Mouse (Mus musculus): Measurements from ENCODE around the gene Rdx. TPM values are rescaled to one million over a fixed set of nuclear protein-coding genes. Genes with fewer than 3 reads are reported as not detected.
A peak's percentile ranks its signal among the peaks of the same experiment; 100 is the strongest.

The Rdx gene
- 57.7 and 71.5 TPM in 2 replicates for polyA plus RNA-seq (2015; fragmentation: Nextera tagmentation; extraction: Ambion mirVana)

DNA sequence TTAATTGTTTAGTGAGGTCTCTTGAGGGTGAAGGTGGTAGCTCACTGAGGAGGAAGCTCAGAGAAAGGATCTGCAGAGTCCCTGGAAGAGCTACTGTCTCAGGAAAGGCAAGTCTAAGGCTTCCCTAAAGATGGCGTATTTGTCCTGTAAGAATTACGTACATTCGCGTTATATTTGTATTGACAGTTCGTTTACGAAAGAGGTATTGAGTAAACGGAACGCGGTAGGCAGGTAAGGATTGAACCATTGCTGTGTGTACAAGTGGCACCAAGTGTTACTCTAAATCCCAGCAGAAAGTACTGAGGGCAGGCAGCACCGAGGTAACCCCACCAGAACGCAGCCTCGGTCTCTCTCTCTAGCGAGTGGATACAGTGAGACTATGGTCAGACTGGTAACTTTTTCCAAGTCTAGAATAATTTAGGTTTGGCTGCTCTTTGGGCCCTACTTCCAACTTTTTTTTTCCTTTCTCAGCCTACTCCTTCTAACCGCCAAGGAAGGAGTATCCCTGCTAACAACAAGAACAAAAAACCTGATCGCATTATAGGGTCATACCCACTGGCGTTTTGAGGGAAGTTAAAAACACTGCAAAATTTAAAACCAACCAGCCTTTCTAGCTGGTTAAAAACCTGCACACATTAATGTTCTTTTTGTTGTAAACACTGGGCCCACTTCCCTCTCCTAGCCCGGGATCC, at the start of gene Rdx:
TSS of gene Rdx (plus strand) at position 45 of the 692 bp plus-strand sequence.
- Histone ChIP-seq H3K9me3 (ENCODE audit: low read length) (no peaks in the 10 kb centered on the region), H3K27me3 (ENCODE audit: insufficient read depth, low read length) (no peaks in the 10 kb centered on the region), H3K4me2 (ENCODE audit: low read depth, low read length) (peak within 1 kb of the TSS; percentile 80), H3K4me1 (ENCODE audit: insufficient read depth) (peaks cover 22% of the 10 kb centered on the region), H3K4me3 (ENCODE audit: low read depth, low read length) (peak within 1 kb of the TSS; percentile 92), H3K27ac (ENCODE audit: low read depth) (peak within 1 kb of the TSS; percentile 98), H3K36me3 (replicated peaks; ENCODE audit: insufficient read depth, low read length) (no peaks in the 10 kb centered on the region), H3K9ac (replicated peaks) (peak within 1 kb of the TSS; percentile 99)
- peak; percentile 39 for DNase-seq
- TF ChIP-seq EP300 (IDR thresholded peaks at IDR 0.05; ENCODE audit: low read depth) (no peak), CTCF (IDR thresholded peaks at IDR 0.05; ENCODE audit: low read depth) (peak; percentile 23; the same call in 1 of the 2 replicates)
- peak; percentile 22 for ATAC-seq
- 6% methylated on average over 17 of the region's 17 CpGs for WGBS (ENCODE audit: insufficient replicate concordance)

GRCm38 (mm10) chr9:52003501-52003900, 43.5 kb upstream of the Rdx start:
- ATAC-seq (no peak), DNase-seq (no peak)
- Histone ChIP-seq H3K9ac (replicated peaks) (no peak overlapping the region), H3K27ac (ENCODE audit: low read depth) (no peak overlapping the region), H3K9me3 (ENCODE audit: low read length) (no peaks in the 10 kb centered on the region), H3K4me3 (ENCODE audit: low read depth, low read length) (no peak overlapping the region), H3K27me3 (ENCODE audit: insufficient read depth, low read length) (no peaks in the 10 kb centered on the region), H3K36me3 (replicated peaks; ENCODE audit: insufficient read depth, low read length) (no peaks in the 10 kb centered on the region), H3K4me2 (ENCODE audit: low read depth, low read length) (no peak overlapping the region), H3K4me1 (ENCODE audit: insufficient read depth) (no peaks in the 10 kb centered on the region)
- TF ChIP-seq CTCF (IDR thresholded peaks at IDR 0.05; ENCODE audit: low read depth), result no peak
- TF ChIP-seq EP300 (IDR thresholded peaks at IDR 0.05; ENCODE audit: low read depth), result no peak
- 42% methylated on average over 4 of the region's 4 CpGs for WGBS (ENCODE audit: insufficient replicate concordance)

DNA sequence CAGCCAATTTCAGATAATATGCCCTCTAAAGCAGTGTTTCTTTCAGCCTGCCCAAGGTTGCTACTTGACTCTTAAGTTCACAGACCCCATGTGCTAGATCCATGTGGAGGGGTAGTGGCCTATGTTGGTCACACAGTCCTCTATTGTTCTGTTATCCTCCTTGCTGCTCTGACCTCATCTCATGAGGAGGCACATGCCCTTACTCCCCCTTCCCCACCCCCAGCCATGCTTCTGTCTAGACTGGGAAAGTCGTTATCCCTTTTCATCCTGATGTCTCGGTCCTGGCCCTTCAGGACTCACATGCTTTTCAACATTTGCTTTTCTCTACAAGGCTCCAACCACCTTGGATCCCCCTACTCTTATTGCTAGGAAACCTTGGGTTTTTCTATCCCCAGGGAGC, 39.6 kb upstream of the Rdx start:
- no peak overlapping the region for H3K27ac ChIP-seq (ENCODE audit: low read depth)
- no peaks in the 10 kb centered on the region for H3K4me1 ChIP-seq (ENCODE audit: insufficient read depth)
- no peaks in the 10 kb centered on the region for H3K9me3 ChIP-seq (ENCODE audit: low read length)
- 63% methylated on average over 2 of the region's 2 CpGs for WGBS (ENCODE audit: insufficient replicate concordance)
- TF ChIP-seq CTCF (IDR thresholded peaks at IDR 0.05; ENCODE audit: low read depth) (no peak), EP300 (IDR thresholded peaks at IDR 0.05; ENCODE audit: low read depth) (no peak)
- DNase-seq (no peak), ATAC-seq (no peak)
- H3K4me3 ChIP-seq (ENCODE audit: low read depth, low read length), result no peak overlapping the region
- no peak overlapping the region for H3K9ac ChIP-seq (replicated peaks)
- H3K27me3 ChIP-seq (ENCODE audit: insufficient read depth, low read length), result no peaks in the 10 kb centered on the region
- no peak overlapping the region for H3K4me2 ChIP-seq (ENCODE audit: low read depth, low read length)
- no peaks in the 10 kb centered on the region for H3K36me3 ChIP-seq (replicated peaks; ENCODE audit: insufficient read depth, low read length)

GRCm38 (mm10) chr9:52008511-52008910, 38.5 kb upstream of the Rdx start:
- Histone ChIP-seq H3K9me3 (ENCODE audit: low read length) (no peaks in the 10 kb centered on the region), H3K4me3 (ENCODE audit: low read depth, low read length) (no peak overlapping the region), H3K9ac (replicated peaks) (no peak overlapping the region), H3K27me3 (ENCODE audit: insufficient read depth, low read length) (no peaks in the 10 kb centered on the region), H3K4me1 (ENCODE audit: insufficient read depth) (peaks cover 3% of the 10 kb centered on the region; the same call in 1 of the 2 replicates), H3K27ac (ENCODE audit: low read depth) (no peak overlapping the region), H3K4me2 (ENCODE audit: low read depth, low read length) (no peak overlapping the region), H3K36me3 (replicated peaks; ENCODE audit: insufficient read depth, low read length) (no peaks in the 10 kb centered on the region)
- no peak for DNase-seq
- WGBS (ENCODE audit: insufficient replicate concordance), result 74% methylated on average over 1 of the region's 1 CpGs
- no peak for TF ChIP-seq EP300 (IDR thresholded peaks at IDR 0.05; ENCODE audit: low read depth)
- no peak for TF ChIP-seq CTCF (IDR thresholded peaks at IDR 0.05; ENCODE audit: low read depth)
- ATAC-seq, result no peak

- ATAC-seq (no peak), DNase-seq (no peak)
- TF ChIP-seq CTCF (IDR thresholded peaks at IDR 0.05; ENCODE audit: low read depth) (no peak), EP300 (IDR thresholded peaks at IDR 0.05; ENCODE audit: low read depth) (no peak)
- no peak overlapping the region for H3K9ac ChIP-seq (replicated peaks)
- no peak overlapping the region for H3K4me2 ChIP-seq (ENCODE audit: low read depth, low read length)
- no peaks in the 10 kb centered on the region for H3K9me3 ChIP-seq (ENCODE audit: low read length)
- peaks cover 3% of the 10 kb centered on the region; the same call in 1 of the 2 replicates for H3K4me1 ChIP-seq (ENCODE audit: insufficient read depth)
- H3K27me3 ChIP-seq (ENCODE audit: insufficient read depth, low read length), result no peaks in the 10 kb centered on the region
- H3K36me3 ChIP-seq (replicated peaks; ENCODE audit: insufficient read depth, low read length), result no peaks in the 10 kb centered on the region
- WGBS (ENCODE audit: insufficient replicate concordance), result 78% methylated on average over 1 of the region's 1 CpGs
- no peak overlapping the region for H3K27ac ChIP-seq (ENCODE audit: low read depth)
- H3K4me3 ChIP-seq (ENCODE audit: low read depth, low read length), result no peak overlapping the region
Observed at GRCm38 (mm10) chr9:52012311-52012710, 34.7 kb upstream of the Rdx start.

GRCm38 (mm10) chr9:52012781-52013436, 34.1 kb upstream of the Rdx start:
- DNase-seq, result no peak
- H3K4me2 ChIP-seq (ENCODE audit: low read depth, low read length), result no peak overlapping the region
- WGBS (ENCODE audit: insufficient replicate concordance), result 51% methylated on average over 5 of the region's 5 CpGs

More at GRCm38 (mm10) chr9:52012781-52013436, 34.1 kb upstream of the Rdx start:
- Histone ChIP-seq H3K9me3 (ENCODE audit: low read length) (no peaks in the 10 kb centered on the region), H3K27me3 (ENCODE audit: insufficient read depth, low read length) (no peaks in the 10 kb centered on the region), H3K9ac (replicated peaks) (no peak overlapping the region), H3K27ac (ENCODE audit: low read depth) (peak overlapping the region; percentile 59), H3K4me1 (ENCODE audit: insufficient read depth) (peaks cover 3% of the 10 kb centered on the region; the same call in 1 of the 2 replicates), H3K4me3 (ENCODE audit: low read depth, low read length) (no peak overlapping the region), H3K36me3 (replicated peaks; ENCODE audit: insufficient read depth, low read length) (no peaks in the 10 kb centered on the region)
- TF ChIP-seq CTCF (IDR thresholded peaks at IDR 0.05; ENCODE audit: low read depth) (no peak), EP300 (IDR thresholded peaks at IDR 0.05; ENCODE audit: low read depth) (no peak)
- ATAC-seq, result peak; percentile 74

All from liver, postnatal 0 days (tissue).